Mouse (Mus musculus) bone marrow macrophage, adult 2 months (primary cell): Measurements from ENCODE around the gene Snrpb2. TPM values are rescaled to one million over a fixed set of nuclear protein-coding genes. Genes with fewer than 3 reads are reported as not detected.
A peak's percentile ranks its signal among the peaks of the same experiment; 100 is the strongest.

Experiments used
- H3K27ac ChIP-seq: 2 replicates; pipeline ENCODE4 v1.5.1; 2012; ENCODE audit warnings: low read depth, low read length; ENCODE audit not compliant: insufficient read depth
- H3K4me1 ChIP-seq: 2 replicates; pipeline ENCODE4 v1.6.1; 2012; ENCODE audit warnings: low read length; ENCODE audit not compliant: control insufficient read depth, insufficient read depth
- H3K4me3 ChIP-seq: 2 replicates; pipeline ENCODE4 v1.5.1; 2012; ENCODE audit warnings: mild to moderate bottlenecking, low read length, moderate library complexity; ENCODE audit not compliant: insufficient read depth
- CTCF ChIP-seq: IDR thresholded peaks from 2 replicates; pipeline ENCODE4 v1.5.1; 2012; ENCODE audit warnings: low read depth, mild to moderate bottlenecking, low read length, moderate library complexity
- POLR2A ChIP-seq: IDR thresholded peaks from 2 replicates; pipeline ENCODE4 v1.6.1; 2012; ENCODE audit warnings: mild to moderate bottlenecking, low read depth, low read length, borderline replicate concordance
- polyA plus RNA-seq: library from polyadenylated mRNA; stranded (reverse); fragments of >200 nt; gene quantifications from 2 replicates; pipeline ENCODE4 v1.2.4, GENCODE M21; 2012; ENCODE audit not compliant: missing spikeins, insufficient read depth, insufficient read length

Gene Snrpb2
- polyA plus RNA-seq, 1 experiment: 124 TPM

GRCm38 (mm10) chr2:143034350-143035085 is 28.3 kb upstream of the Snrpb2 start:
- H3K4me1 ChIP-seq: peaks cover 7% of the 10 kb centered on the region
- TF ChIP-seq CTCF (no peak), POLR2A (no peak)
- peak overlapping the region; percentile 83 for H3K27ac ChIP-seq
- H3K4me3 ChIP-seq: peak overlapping the region; percentile 46

DNA sequence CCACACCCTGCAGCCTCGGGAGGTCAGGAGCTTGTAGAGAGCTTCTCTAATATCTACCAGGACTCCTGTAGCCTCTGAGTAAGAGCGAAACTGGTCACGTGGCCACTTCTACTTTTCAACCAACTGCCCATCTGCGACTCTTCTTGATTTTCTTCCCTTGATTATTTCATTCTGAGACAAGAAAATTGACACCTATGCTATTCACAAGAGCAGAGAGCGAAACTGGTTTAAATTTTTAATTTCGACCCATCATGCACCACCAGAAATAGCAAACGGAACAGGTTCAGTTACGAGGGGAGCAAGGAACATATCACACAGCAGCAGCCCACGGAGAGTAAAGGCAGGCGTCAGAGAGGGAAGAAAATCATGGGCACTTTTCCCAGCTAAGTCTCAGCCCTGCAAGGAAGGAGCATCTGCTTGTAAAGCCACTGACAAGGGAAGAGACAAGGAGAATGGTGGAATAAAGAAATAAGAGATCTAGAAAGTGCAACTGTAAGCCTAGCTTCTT is 27.7 kb upstream of the Snrpb2 start:
- TF ChIP-seq POLR2A (no peak), CTCF (no peak)
- Histone ChIP-seq H3K4me3 (peak overlapping the region; percentile 46), H3K27ac (peak overlapping the region; percentile 83), H3K4me1 (peaks cover 7% of the 10 kb centered on the region)

GRCm38 (mm10) chr2:143041596-143041995 is 21.2 kb upstream of the Snrpb2 start:
- no peak for TF ChIP-seq POLR2A
- TF ChIP-seq CTCF: no peak
- Histone ChIP-seq H3K27ac (no peak overlapping the region), H3K4me3 (no peak overlapping the region), H3K4me1 (peaks cover 2% of the 10 kb centered on the region; the same call in 1 of the 2 replicates)

DNA sequence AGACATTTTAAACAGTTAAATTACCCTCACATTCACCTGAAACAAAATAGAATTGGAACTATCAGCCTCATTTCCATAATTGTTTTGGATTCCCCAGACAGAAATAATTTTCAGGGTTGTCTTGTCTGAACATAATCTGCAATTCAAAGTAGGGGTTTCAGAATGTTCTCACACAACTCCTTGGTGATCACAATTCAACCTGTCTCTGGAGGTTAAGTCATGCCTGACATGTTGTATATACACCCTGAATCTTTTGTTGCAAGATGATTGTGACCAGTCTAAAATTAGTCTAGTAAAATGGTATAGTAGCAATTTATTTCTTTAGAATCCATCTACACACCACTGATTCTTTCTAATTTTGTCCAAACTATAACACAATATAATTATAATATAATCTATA is 7.6 kb upstream of the Snrpb2 start:
- H3K27ac ChIP-seq: no peak overlapping the region
- TF ChIP-seq CTCF: no peak
- TF ChIP-seq POLR2A: no peak
- H3K4me3 ChIP-seq: no peak overlapping the region
- peaks cover 2% of the 10 kb centered on the region; the same call in 1 of the 2 replicates for H3K4me1 ChIP-seq

- no peak for TF ChIP-seq CTCF
- TF ChIP-seq POLR2A: no peak
- Histone ChIP-seq H3K27ac (no peak overlapping the region), H3K4me3 (no peak overlapping the region), H3K4me1 (peaks cover 2% of the 10 kb centered on the region; the same call in 1 of the 2 replicates)
Observed at GRCm38 (mm10) chr2:143056736-143057135, 6.1 kb upstream of the Snrpb2 start.

- peaks cover 10% of the 10 kb centered on the region; the same call in 1 of the 2 replicates for H3K4me1 ChIP-seq
- H3K27ac ChIP-seq: no peak overlapping the region
- TF ChIP-seq POLR2A (no peak), CTCF (no peak)
- H3K4me3 ChIP-seq: peak overlapping the region; percentile 91
Observed at GRCm38 (mm10) chr2:143062432-143062811, 417 bp upstream of the Snrpb2 start.

GRCm38 (mm10) chr2:143065914-143066313 is 3.1 kb downstream of the Snrpb2 start:
- no peak overlapping the region for H3K4me3 ChIP-seq
- no peak overlapping the region for H3K27ac ChIP-seq
- peaks cover 11% of the 10 kb centered on the region for H3K4me1 ChIP-seq
- TF ChIP-seq POLR2A: no peak
- TF ChIP-seq CTCF: no peak

GRCm38 (mm10) chr2:143078198-143078851 is 15.5 kb downstream of the Snrpb2 start, which contains the start of gene Otor:
Otor (plus strand) TSS chr2:143078473.
- Histone ChIP-seq H3K4me1 (peaks cover 41% of the 10 kb centered on the region), H3K27ac (no peak within 1 kb of the TSS), H3K4me3 (no peak within 1 kb of the TSS)
- TF ChIP-seq CTCF: no peak
- no peak for TF ChIP-seq POLR2A

DNA sequence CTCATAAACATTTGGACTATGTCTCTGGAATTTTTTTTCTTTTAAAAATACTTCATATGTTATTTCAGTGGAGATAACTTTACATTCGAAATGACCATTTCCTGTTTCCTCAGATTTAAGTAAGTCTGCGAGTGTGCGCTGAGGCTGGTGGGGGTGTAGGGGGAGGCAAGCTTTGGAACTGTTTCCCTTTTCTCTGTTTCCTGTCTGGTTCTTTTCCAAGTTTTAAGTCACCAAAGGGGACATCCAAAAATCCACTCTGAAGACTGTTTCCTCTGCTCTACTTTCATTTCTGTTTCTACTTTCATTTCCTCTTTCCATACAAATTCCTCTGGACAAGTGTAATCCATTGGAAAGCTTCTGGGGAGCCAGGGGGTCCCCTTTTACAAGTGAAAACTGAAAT is 18.9 kb downstream of the Snrpb2 start:
- Histone ChIP-seq H3K4me3 (peak overlapping the region; percentile 20), H3K27ac (peak overlapping the region; percentile 100), H3K4me1 (peaks cover 57% of the 10 kb centered on the region)
- TF ChIP-seq POLR2A (no peak), CTCF (no peak)
